Mouse (Mus musculus): ENCODE data around the gene Mogat1.

DNA sequence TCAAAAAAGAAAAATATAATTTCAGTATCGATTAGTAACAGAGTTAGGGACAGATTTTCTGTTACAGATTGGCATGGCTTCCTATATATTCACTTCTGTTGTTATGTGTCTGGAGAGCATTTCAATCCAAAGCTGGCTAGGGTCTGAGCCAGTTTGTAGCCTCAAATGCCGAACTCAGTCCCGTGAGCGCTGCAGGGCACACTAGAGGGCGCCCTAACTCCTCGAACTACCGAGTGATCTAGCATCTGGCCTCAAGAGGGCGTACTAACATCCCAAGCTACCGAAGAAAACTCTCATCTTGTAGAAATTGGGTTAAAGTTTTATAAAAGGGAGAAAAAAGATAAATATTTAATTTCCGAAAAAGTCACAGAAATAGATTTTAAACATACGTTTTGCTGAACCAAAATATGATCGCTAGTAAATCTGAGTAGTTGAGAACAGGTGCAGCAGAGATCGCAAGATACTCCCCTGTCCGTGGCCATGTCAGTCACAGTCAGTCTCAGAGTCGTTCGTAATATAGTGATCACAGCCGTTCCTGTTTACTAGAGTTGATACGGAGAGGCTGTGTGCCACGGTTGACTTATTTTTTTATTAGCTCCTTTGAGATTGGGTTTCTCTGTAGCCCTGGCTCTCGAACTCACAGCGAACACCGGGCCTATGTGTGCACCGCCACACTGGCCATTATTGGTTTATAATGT lies 14.5 kb downstream of the Mogat1 start:
- TF ChIP-seq CTCF (IDR thresholded peaks at IDR 0.05; ENCODE audit: low read depth, low read length) (peak; percentile 99), POLR2A (IDR thresholded peaks at IDR 0.05; ENCODE audit: borderline replicate concordance, low read depth, low read length) (no peak)

All from bone marrow macrophage, adult 2 months (primary cell).